Mouse (Mus musculus) liver, embryonic 11.5 days (tissue): Measurements from ENCODE around the gene Fam90a1a. TPM values are rescaled to one million over a fixed set of nuclear protein-coding genes. Genes with fewer than 3 reads are reported as not detected.

Experiments
- ATAC-seq: fragments of 200-750 bp; cut with Nextera tagmentation; replicated peaks from 2 replicates; pipeline ENCODE4 v1.8.0; 2017; ENCODE audit warnings: moderate number of reproducible peaks, mild to moderate bottlenecking, moderate TSS enrichment, moderate library complexity; ENCODE audit not compliant: low FRiP score
- DNase-seq: peaks from one replicate; pipeline ENCODE4 v3.0.0-alpha.2; 2017; ENCODE audit warnings: low spot score
- H3K27ac ChIP-seq: fragments of 300-500 bp; sonication (generic); 2 replicates; pipeline ENCODE4 v1.5.1; 2014; ENCODE audit warnings: mild to moderate bottlenecking, low read depth, low read length, control low read depth
- H3K27me3 ChIP-seq: fragments of 300-500 bp; sonication (generic); replicated peaks from 2 replicates; pipeline ENCODE4 v1.6.1; 2014; ENCODE audit warnings: low read length, mixed read lengths; ENCODE audit not compliant: control insufficient read depth, insufficient read depth
- H3K36me3 ChIP-seq: fragments of 300-500 bp; sonication (generic); 2 replicates; pipeline ENCODE4 v1.6.1; 2014; ENCODE audit warnings: mild to moderate bottlenecking, low read length, moderate library complexity, mixed read lengths; ENCODE audit not compliant: control insufficient read depth, insufficient read depth
- H3K4me1 ChIP-seq: fragments of 300-500 bp; sonication (generic); replicated peaks from 2 replicates; pipeline ENCODE4 v1.6.1; 2014; ENCODE audit warnings: low read length, mixed read lengths; ENCODE audit not compliant: control insufficient read depth, insufficient read depth
- H3K4me2 ChIP-seq: fragments of 300-500 bp; sonication (generic); 2 replicates; pipeline ENCODE4 v1.6.1; 2014; ENCODE audit warnings: mild to moderate bottlenecking, control low read depth, moderate library complexity
- H3K4me3 ChIP-seq: fragments of 300-500 bp; sonication (generic); 2 replicates; pipeline ENCODE4 v1.5.1; 2014; ENCODE audit warnings: low read depth, low read length, control low read depth
- H3K9ac ChIP-seq: fragments of 300-500 bp; sonication (generic); 2 replicates; pipeline ENCODE4 v1.6.1; 2014; ENCODE audit warnings: low read depth, low read length, control low read depth
- H3K9me3 ChIP-seq: fragments of 300-500 bp; sonication (generic); 2 replicates; pipeline ENCODE4 v1.6.1; 2016; ENCODE audit warnings: low read length, inconsistent platforms, mixed read lengths; ENCODE audit not compliant: control insufficient read depth
- WGBS: fragments of 180-500 bp; shearing (Covaris S2); extraction: QIAGEN DNeasy Blood & Tissue Kit; methylation state at CpG from one replicate; pipeline ENCODE4 v1.1.7; 2014; 5-methylcytosine and 5-hydroxymethylcytosine counted together
- polyA plus RNA-seq: library from polyadenylated mRNA; unstranded; fragments of >200 nt; fragmentation: Nextera tagmentation; extraction: Ambion mirVana; gene quantifications from 2 replicates; pipeline ENCODE4 v1.2.1, GENCODE M21; 2014

Gene Fam90a1a
- polyA plus RNA-seq, 1 experiment from 2014 or later, result not detected

DNA sequence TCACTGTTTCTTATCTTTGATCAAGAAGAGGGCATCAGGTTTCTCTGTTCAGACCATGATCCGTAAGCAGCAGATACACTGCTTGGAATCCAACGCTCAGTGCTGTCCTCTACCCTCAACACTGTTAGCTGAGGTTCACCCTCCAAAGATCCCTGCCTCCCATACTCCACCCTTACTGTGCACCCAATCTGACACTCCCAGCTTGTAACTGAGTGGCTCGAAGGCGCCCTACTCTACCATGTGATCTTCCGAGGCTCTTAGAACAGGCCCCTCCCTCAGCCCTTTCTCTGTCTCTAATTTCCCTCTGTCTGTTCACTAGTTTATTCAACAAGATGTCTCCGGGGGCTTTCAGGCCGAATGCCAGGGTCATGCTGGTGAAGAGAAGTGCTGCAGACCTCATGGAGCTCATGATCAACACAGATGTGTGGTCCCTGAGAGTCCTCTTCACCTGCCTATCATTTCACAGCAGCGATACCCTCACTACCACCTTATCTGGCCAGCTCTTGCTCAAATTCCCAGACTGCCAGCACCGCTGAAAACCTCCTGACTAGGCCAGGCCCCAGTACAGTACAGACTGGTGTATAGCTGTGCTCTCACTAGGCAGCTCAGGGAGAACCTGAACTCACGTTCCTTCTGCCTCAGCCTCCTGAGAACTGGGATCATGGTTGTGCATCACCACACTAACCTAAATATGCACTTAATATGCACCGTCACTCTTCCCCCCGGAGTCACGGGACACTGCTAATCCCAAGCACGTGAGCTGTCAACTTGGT lies 46.4 kb downstream of the Fam90a1a start:
- Histone ChIP-seq H3K9me3 (no peaks in the 10 kb centered on the region), H3K36me3 (peaks cover 5% of the 10 kb centered on the region; the same call in 1 of the 2 replicates), H3K4me3 (no peak overlapping the region), H3K9ac (no peak overlapping the region), H3K27ac (no peak overlapping the region), H3K4me2 (no peak overlapping the region), H3K27me3 (no peaks in the 10 kb centered on the region), H3K4me1 (no peaks in the 10 kb centered on the region)
- no peak for DNase-seq
- 85% methylated on average over 14 of the region's 14 CpGs for WGBS
- peak; percentile 35 for ATAC-seq

DNA sequence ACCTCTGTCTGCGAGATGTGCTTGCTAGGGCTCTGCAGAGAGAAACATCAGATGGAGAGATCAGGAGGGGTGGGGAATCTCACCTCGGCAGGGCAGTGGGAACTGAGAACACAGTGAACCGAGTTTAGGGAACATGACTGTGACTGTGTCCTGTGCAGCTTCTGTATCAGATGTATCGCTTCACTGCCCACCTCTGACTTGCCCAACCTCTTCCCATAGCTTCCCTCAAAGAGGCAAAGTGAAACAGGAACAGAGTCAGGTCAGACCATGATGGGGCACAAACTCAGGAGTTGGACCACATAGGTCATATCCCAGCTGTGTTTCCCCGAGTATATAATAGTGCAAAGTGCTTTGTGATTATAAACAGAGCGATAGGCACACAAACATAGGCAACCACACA lies 47.9 kb downstream of the Fam90a1a start:
- H3K9me3 ChIP-seq, result no peaks in the 10 kb centered on the region
- H3K4me3 ChIP-seq, result no peak overlapping the region
- H3K27me3 ChIP-seq, result no peaks in the 10 kb centered on the region
- ATAC-seq, result no peak
- no peak for DNase-seq
- H3K36me3 ChIP-seq, result peaks cover 5% of the 10 kb centered on the region; the same call in 1 of the 2 replicates
- WGBS, result 80% methylated on average over 6 of the region's 6 CpGs
- H3K9ac ChIP-seq, result no peak overlapping the region
- H3K4me1 ChIP-seq, result no peaks in the 10 kb centered on the region
- H3K27ac ChIP-seq, result no peak overlapping the region
- H3K4me2 ChIP-seq, result no peak overlapping the region

DNA sequence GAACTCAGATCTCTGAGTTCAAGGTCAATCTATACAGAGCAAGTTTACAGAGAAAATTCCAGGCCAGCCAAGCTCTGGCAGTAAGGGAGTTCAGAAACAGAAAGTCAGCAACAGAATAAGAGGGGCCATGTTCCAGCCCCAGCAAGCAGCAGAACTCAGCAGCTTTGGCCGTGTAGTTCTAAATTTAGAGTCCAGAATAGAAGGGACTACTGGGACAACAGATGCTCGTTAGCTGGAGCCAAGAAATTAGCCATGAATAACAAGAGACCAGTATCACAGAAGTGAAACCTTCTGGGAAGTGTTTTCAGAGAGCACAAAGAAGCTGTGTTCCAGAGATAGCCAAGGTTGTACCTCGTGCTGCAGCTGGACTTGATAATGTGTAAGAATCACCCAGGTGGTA lies 50.9 kb downstream of the Fam90a1a start:
- Histone ChIP-seq H3K9ac (no peak overlapping the region), H3K9me3 (no peaks in the 10 kb centered on the region), H3K4me1 (no peaks in the 10 kb centered on the region), H3K4me2 (no peak overlapping the region), H3K27me3 (no peaks in the 10 kb centered on the region), H3K4me3 (no peak overlapping the region), H3K36me3 (peaks cover 11% of the 10 kb centered on the region; the same call in 1 of the 2 replicates), H3K27ac (no peak overlapping the region)
- 67% methylated on average over 3 of the region's 3 CpGs for WGBS
- ATAC-seq, result no peak
- no peak for DNase-seq

DNA sequence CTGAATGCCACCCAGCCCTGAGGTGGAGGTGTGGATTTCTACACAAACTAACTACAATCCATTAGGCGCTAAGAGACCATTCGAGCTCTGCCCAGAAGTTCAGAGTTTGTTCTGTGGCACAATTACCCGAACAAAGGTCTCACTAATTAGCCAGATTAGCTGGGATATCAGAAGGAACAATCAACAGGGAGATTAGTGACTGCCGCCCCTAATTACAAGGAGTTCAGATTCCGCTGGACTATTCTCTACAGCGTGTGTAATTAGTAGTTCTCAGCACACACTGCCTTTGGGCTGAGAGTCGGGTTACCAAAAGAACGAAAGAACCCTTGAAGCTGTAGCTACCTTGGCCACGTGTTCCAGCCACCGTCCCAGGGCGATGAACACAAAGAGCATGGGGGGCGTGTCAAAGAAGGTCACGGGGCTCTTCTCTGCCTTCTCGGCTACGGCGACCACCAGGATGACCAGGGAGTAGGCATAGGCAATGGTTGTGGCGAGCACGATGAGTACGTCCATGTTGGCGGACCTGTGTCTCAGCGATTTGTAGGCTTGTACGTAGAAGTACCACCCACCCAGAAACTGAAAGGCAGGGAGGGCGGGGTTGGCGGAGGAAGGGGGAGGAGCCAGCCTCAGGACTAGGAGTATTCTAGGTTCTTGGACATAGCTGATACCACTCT lies 54.7 kb downstream of the Fam90a1a start:
- Histone ChIP-seq H3K9me3 (no peaks in the 10 kb centered on the region), H3K27ac (no peak overlapping the region), H3K9ac (no peak overlapping the region), H3K4me2 (no peak overlapping the region), H3K36me3 (peaks cover 12% of the 10 kb centered on the region; the same call in 1 of the 2 replicates), H3K4me1 (no peaks in the 10 kb centered on the region), H3K4me3 (no peak overlapping the region), H3K27me3 (no peaks in the 10 kb centered on the region)
- WGBS, result 81% methylated on average over 24 of the region's 24 CpGs
- ATAC-seq, result no peak; the same call in 1 of the 2 replicates
- no peak for DNase-seq

Other genes with a start within 250 kb of the Fam90a1a start
- not detected in 2 replicates for gene Defa24, start 224.2 kb upstream of the Fam90a1a start, polyA plus RNA-seq
- gene Defb50, start 135.2 kb upstream of the Fam90a1a start, polyA plus RNA-seq, result not detected in 2 replicates
- not detected in 2 replicates for gene Defb2, start 118.8 kb upstream of the Fam90a1a start, polyA plus RNA-seq
- gene Defb10, start 99.8 kb upstream of the Fam90a1a start, polyA plus RNA-seq, result not detected in 2 replicates
- not detected in 2 replicates for gene Defb9, start 73.3 kb upstream of the Fam90a1a start, polyA plus RNA-seq
- gene Defb11, start 52.3 kb upstream of the Fam90a1a start, polyA plus RNA-seq, result not detected in 2 replicates
- gene Defb15, start 26.0 kb upstream of the Fam90a1a start, polyA plus RNA-seq, result not detected in 2 replicates
- gene Defb35, start 20.4 kb upstream of the Fam90a1a start, polyA plus RNA-seq, result not detected in 2 replicates
- not detected in 2 replicates for gene Defb13, start 12.0 kb upstream of the Fam90a1a start, polyA plus RNA-seq
- not detected in 2 replicates for gene Ccdc70, start 11.1 kb downstream of the Fam90a1a start, polyA plus RNA-seq
- gene Atp7b, start 101.6 kb downstream of the Fam90a1a start, polyA plus RNA-seq, result 24.6 and 25.1 TPM in 2 replicates
- 22.0 and 29.8 TPM in 2 replicates for gene Alg11, start 102.0 kb downstream of the Fam90a1a start, polyA plus RNA-seq
- gene Nek5, start 166.3 kb downstream of the Fam90a1a start, polyA plus RNA-seq, result not detected in 2 replicates
- gene Nek3, start 207.7 kb downstream of the Fam90a1a start, polyA plus RNA-seq, result 3.4 and 3.9 TPM in 2 replicates
- 42.8 and 48.4 TPM in 2 replicates for gene Ckap2, start 227.1 kb downstream of the Fam90a1a start, polyA plus RNA-seq
- 27.8 and 29.1 TPM in 2 replicates for gene Vps36, start 234.1 kb downstream of the Fam90a1a start, polyA plus RNA-seq